Mouse (Mus musculus) E14TG2a.4 (cell line): ENCODE data around the gene Pdlim7.

Source experiments
- CTCF ChIP-seq: conservative IDR thresholded peaks from 2 replicates; pipeline ENCODE4 v1.5.1; 2014; ENCODE audit warnings: low read length
- POU5F1 ChIP-seq: IDR thresholded peaks from 2 replicates; pipeline ENCODE4 v1.6.1; 2014; ENCODE audit warnings: low read length, borderline replicate concordance

DNA sequence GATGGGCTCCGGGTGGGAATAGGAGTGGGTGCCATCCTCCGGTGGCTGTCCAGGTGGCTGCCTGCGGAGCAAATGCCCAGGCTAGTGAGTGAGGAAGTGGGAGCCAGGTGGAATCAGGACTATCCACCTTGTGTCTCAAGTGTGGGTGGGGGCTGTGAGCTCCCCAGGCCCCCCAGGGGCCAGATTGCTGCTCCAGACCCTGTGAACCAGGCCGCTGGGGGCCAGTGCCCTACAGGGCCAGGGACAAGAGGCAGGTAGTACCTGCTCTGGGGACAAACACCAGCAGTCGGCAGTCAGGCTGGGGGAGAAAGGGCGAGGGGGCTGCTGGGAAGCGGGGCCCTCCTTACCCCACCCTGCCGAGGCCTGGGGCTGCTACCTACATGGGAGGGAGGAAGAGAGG, 37.2 kb downstream of the Pdlim7 start:
- TF ChIP-seq CTCF (no peak), POU5F1 (no peak)
